Mouse (Mus musculus) ES-Bruce4 (cell line): ENCODE measurements around the gene Bach1. TPM values are rescaled to one million over a fixed set of nuclear protein-coding genes. Genes with fewer than 3 reads are reported as not detected.

ENCODE experiments used
- H3K27ac ChIP-seq: 2 replicates; pipeline ENCODE4 v1.5.1; 2012; ENCODE audit warnings: low read length, inconsistent platforms; ENCODE audit not compliant: insufficient read depth
- H3K27me3 ChIP-seq: 2 replicates; pipeline ENCODE4 v1.6.1; 2012; ENCODE audit warnings: mild to moderate bottlenecking, low read length, inconsistent platforms; ENCODE audit not compliant: control insufficient read depth, poor library complexity, insufficient read depth, severe bottlenecking
- H3K36me3 ChIP-seq: 2 replicates; pipeline ENCODE4 v1.6.1; 2012; ENCODE audit warnings: inconsistent platforms, mild to moderate bottlenecking, low read length, moderate library complexity; ENCODE audit not compliant: control insufficient read depth, poor library complexity, insufficient read depth, severe bottlenecking
- H3K4me1 ChIP-seq: one replicate; pipeline ENCODE4 v1.8.1; 2011; ENCODE audit warnings: low read length; ENCODE audit not compliant: control insufficient read depth, insufficient read depth
- H3K4me3 ChIP-seq: 2 replicates; pipeline ENCODE4 v1.5.1; 2011; ENCODE audit warnings: low read depth, mild to moderate bottlenecking, low read length
- H3K9ac ChIP-seq: 2 replicates; pipeline ENCODE4 v1.6.1; 2012; ENCODE audit warnings: low read depth, mild to moderate bottlenecking, inconsistent platforms; ENCODE audit not compliant: poor library complexity, severe bottlenecking
- H3K9me3 ChIP-seq: replicated peaks from 2 replicates; pipeline ENCODE4 v1.6.1; 2012; ENCODE audit warnings: mild to moderate bottlenecking, low read length, inconsistent platforms; ENCODE audit not compliant: control insufficient read depth, poor library complexity, insufficient read depth, severe bottlenecking
- CTCF ChIP-seq: IDR thresholded peaks from one replicate; pipeline ENCODE4 v1.8.1; 2011; ENCODE audit warnings: low read depth, low read length
- EP300 ChIP-seq: IDR thresholded peaks from 2 replicates; pipeline ENCODE4 v1.6.1; 2011; ENCODE audit warnings: low read depth, low read length; ENCODE audit not compliant: insufficient read depth
- POLR2A ChIP-seq: IDR thresholded peaks from one replicate; pipeline ENCODE4 v1.8.1; 2011; ENCODE audit warnings: low read length; ENCODE audit not compliant: insufficient read depth
- polyA plus RNA-seq: library from polyadenylated mRNA; stranded (reverse); fragments of >200 nt; gene quantifications from 2 replicates; pipeline ENCODE4 v1.2.4, GENCODE M21; 2011; ENCODE audit warnings: low read depth; ENCODE audit not compliant: missing spikeins, insufficient read depth, insufficient read length

Bach1 gene
- polyA plus RNA-seq, 1 experiment, result 27.4 TPM

GRCm38 (mm10) chr16:87752482-87752881, 53.7 kb downstream of the Bach1 start:
- no peaks in the 10 kb centered on the region for H3K4me1 ChIP-seq
- no peak overlapping the region for H3K9ac ChIP-seq
- no peak overlapping the region for H3K27ac ChIP-seq
- H3K36me3 ChIP-seq, result no peaks in the 10 kb centered on the region
- H3K4me3 ChIP-seq, result no peak overlapping the region
- TF ChIP-seq CTCF (no peak), POLR2A (no peak), EP300 (no peak)
- H3K9me3 ChIP-seq, result no peaks in the 10 kb centered on the region
- H3K27me3 ChIP-seq, result no peaks in the 10 kb centered on the region

DNA sequence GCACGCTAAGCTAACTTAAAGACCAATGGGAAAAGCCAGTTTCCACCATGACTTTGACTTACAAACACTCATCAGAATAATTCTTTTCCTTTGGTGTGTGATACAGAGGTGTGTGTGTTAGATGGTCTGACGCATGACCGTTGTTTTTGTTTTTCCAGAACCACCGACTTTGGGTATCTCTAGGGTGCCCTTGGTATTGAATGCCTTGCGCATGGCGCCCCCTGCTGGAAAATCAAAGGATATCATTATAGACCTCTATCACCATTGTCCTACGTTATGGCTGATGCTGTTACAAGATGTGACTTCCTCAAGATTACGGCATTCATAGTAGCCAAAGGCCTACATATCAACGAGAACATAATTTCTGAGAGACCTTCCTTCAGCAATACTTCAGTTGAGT, 56.1 kb downstream of the Bach1 start:
- H3K27ac ChIP-seq, result no peak overlapping the region
- TF ChIP-seq EP300, result no peak
- no peak for TF ChIP-seq POLR2A
- peak; percentile 60 for TF ChIP-seq CTCF
- H3K9me3 ChIP-seq, result no peaks in the 10 kb centered on the region
- H3K9ac ChIP-seq, result no peak overlapping the region
- no peak overlapping the region for H3K4me3 ChIP-seq
- no peaks in the 10 kb centered on the region for H3K4me1 ChIP-seq
- no peaks in the 10 kb centered on the region for H3K36me3 ChIP-seq
- no peaks in the 10 kb centered on the region for H3K27me3 ChIP-seq

- no peak overlapping the region for H3K27ac ChIP-seq
- no peak overlapping the region for H3K9ac ChIP-seq
- H3K36me3 ChIP-seq, result no peaks in the 10 kb centered on the region
- no peak overlapping the region for H3K4me3 ChIP-seq
- H3K4me1 ChIP-seq, result no peaks in the 10 kb centered on the region
- TF ChIP-seq EP300 (no peak), POLR2A (no peak), CTCF (no peak)
- no peaks in the 10 kb centered on the region for H3K27me3 ChIP-seq
- no peaks in the 10 kb centered on the region for H3K9me3 ChIP-seq
These were observed 57.2 kb downstream of the Bach1 start for GRCm38 (mm10) chr16:87755915-87756314.

DNA sequence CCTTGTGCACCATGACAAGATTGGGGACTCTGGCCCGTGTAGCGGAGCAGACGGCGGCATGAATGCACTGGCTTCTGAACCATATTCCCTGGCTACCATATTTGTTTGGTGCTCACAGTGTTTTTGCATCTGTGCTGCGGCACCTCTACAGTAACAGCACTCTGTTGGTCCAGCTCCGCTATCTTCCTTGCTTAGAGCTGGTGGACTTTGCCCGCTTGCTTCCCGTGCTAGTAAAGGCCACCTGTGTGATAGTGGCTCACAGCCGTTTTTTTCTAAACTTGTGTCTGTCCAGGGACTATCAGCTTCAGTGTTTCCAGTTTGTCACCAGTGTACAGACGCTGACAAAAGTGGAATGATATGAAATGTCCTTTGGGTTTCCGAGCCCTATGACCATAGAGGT, 59.3 kb downstream of the Bach1 start:
- no peaks in the 10 kb centered on the region for H3K36me3 ChIP-seq
- H3K4me3 ChIP-seq, result no peak overlapping the region
- no peak overlapping the region for H3K9ac ChIP-seq
- H3K9me3 ChIP-seq, result no peaks in the 10 kb centered on the region
- H3K27ac ChIP-seq, result no peak overlapping the region
- no peaks in the 10 kb centered on the region for H3K27me3 ChIP-seq
- no peaks in the 10 kb centered on the region for H3K4me1 ChIP-seq
- TF ChIP-seq POLR2A (no peak), EP300 (no peak), CTCF (no peak)

DNA sequence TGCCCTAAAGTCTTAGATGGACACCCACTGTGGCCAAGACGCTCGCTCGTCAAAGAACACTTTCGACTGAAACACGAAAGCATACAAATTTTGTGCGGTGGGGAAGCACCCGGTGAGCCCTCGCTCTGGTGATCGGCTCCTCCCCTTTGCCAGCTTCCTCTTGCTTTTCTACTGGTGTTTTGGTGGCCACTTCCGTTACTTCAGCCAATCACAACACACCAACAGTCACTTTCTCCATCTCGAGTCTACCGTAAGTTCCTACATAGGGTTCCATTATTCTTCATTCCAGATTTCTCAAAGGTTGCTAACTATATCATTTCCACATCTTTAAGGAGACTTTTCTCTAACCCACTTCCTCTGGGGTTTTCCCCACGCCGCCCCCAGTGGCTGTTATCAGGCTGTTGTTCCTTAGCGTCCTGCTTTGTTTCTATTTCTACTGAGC, 65.9 kb downstream of the Bach1 start:
- Histone ChIP-seq H3K27ac (no peak overlapping the region), H3K36me3 (no peaks in the 10 kb centered on the region), H3K9me3 (no peaks in the 10 kb centered on the region), H3K4me3 (no peak overlapping the region), H3K9ac (no peak overlapping the region), H3K4me1 (no peaks in the 10 kb centered on the region), H3K27me3 (no peaks in the 10 kb centered on the region)
- no peak for TF ChIP-seq CTCF
- TF ChIP-seq POLR2A, result no peak
- TF ChIP-seq EP300, result no peak

DNA sequence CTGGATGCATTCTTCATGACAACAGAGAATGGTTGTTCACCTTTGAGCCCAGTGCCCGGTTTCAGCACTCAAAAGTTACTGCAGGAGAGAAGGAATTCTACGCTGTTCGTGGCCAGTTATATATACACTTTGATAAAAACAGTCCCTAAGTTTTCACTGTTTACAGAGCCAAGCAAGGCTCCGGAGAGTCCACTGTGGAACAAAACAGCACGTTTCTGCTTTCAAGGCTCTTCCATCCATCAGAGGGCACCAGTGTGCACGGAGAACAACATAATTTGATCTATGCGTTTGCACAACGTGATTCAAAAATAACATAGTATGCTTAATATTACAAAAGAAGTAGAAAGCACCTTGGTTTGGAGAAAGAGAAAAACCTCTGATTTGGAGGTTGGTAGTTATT, 67.2 kb downstream of the Bach1 start:
- Histone ChIP-seq H3K36me3 (no peaks in the 10 kb centered on the region), H3K9me3 (no peaks in the 10 kb centered on the region), H3K4me1 (no peaks in the 10 kb centered on the region), H3K4me3 (no peak overlapping the region), H3K27ac (no peak overlapping the region), H3K27me3 (no peaks in the 10 kb centered on the region; the same call in 1 of the 2 replicates), H3K9ac (no peak overlapping the region)
- TF ChIP-seq EP300 (no peak), POLR2A (no peak), CTCF (no peak)
